Mouse (Mus musculus) cortical plate, adult 2 months (tissue): ENCODE measurements at regions not wholly inside any gene's neighbourhood (a gene's known extent, or its start where the extent isn't known, plus 50 kb on each side); places are given as distances from the start of the nearest gene placed in this dataset.

ENCODE experiments used
- H3K27ac ChIP-seq: fragments of 200-500 bp; 2 replicates; pipeline ENCODE4 v1.5.1; 2012; ENCODE audit warnings: low read length, control low read depth, inconsistent platforms; ENCODE audit not compliant: insufficient read depth
- H3K4me1 ChIP-seq: fragments of 200-500 bp; 2 replicates; pipeline ENCODE4 v1.6.1; 2011; ENCODE audit warnings: low read length; ENCODE audit not compliant: control insufficient read depth, insufficient read depth
- H3K4me3 ChIP-seq: fragments of 200-500 bp; 2 replicates; pipeline ENCODE4 v1.5.1; 2011; ENCODE audit warnings: mild to moderate bottlenecking, low read length, control low read depth; ENCODE audit not compliant: insufficient read depth
- CTCF ChIP-seq: fragments of 200-500 bp; IDR thresholded peaks from 2 replicates; pipeline ENCODE4 v1.5.1; 2011; ENCODE audit warnings: mild to moderate bottlenecking, control low read depth, low read length; ENCODE audit not compliant: insufficient read depth; ENCODE audit errors: extremely low read depth
- POLR2A ChIP-seq: fragments of 200-500 bp; IDR thresholded peaks from 2 replicates; pipeline ENCODE4 v1.6.1; 2011; ENCODE audit warnings: mild to moderate bottlenecking, low read length, control low read depth; ENCODE audit not compliant: insufficient read depth; ENCODE audit errors: extremely low read depth

- no peak for TF ChIP-seq CTCF
- TF ChIP-seq POLR2A: no peak
- no peak overlapping the region for H3K27ac ChIP-seq
- H3K4me3 ChIP-seq: no peak overlapping the region
- no peaks in the 10 kb centered on the region for H3K4me1 ChIP-seq
Observed at GRCm38 (mm10) chr8:116167874-116168273, 336.9 kb upstream of the Dynlrb2 start.

DNA sequence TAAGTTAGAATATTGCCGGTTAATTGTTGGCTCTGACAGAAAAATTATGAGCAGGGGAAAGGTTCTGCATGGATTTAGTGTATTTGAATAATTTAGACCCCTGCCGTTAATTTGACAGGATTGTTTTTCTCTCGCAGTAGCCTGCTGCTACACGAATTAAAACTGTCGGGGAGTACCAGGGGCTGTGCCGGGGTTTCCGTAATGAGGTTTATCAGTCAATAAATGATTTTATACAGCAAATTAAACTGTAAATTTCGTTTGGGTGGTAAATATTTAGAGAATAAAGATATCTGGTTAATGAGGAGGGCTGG, 339.8 kb upstream of the Dynlrb2 start:
- Histone ChIP-seq H3K4me3 (no peak overlapping the region), H3K4me1 (no peaks in the 10 kb centered on the region), H3K27ac (no peak overlapping the region)
- TF ChIP-seq CTCF (no peak), POLR2A (no peak)

- TF ChIP-seq POLR2A (no peak), CTCF (no peak)
- Histone ChIP-seq H3K4me3 (no peak overlapping the region), H3K27ac (no peak overlapping the region), H3K4me1 (no peaks in the 10 kb centered on the region)
Observed at GRCm38 (mm10) chr8:116164190-116164988, 340.4 kb upstream of the Dynlrb2 start.

DNA sequence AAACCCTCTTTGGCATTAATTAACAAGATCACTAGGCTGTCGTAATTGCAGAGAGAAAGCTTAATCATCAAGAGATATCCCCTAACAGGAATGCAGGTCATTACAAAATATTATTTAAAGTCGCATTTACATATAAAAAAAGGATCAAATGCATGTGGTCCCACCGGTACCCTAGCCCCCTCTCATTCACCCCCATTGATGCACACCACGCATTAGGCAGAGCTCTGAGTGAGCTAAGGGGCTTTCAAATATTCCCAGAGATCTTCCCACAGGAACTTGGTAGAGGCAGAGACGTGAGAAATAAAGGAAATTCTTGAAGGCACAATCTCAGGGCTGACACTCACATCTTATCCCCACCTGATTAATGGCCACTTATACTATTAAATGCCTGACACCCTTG, 343.8 kb upstream of the Dynlrb2 start:
- Histone ChIP-seq H3K4me3 (no peak overlapping the region), H3K27ac (no peak overlapping the region), H3K4me1 (no peaks in the 10 kb centered on the region)
- TF ChIP-seq POLR2A (no peak), CTCF (no peak)

GRCm38 (mm10) chr8:116143687-116144573, 360.8 kb upstream of the Dynlrb2 start:
- no peak overlapping the region for H3K4me3 ChIP-seq
- H3K27ac ChIP-seq: no peak overlapping the region
- TF ChIP-seq POLR2A (no peak), CTCF (peak; percentile 58)
- H3K4me1 ChIP-seq: no peaks in the 10 kb centered on the region

- Histone ChIP-seq H3K4me1 (no peaks in the 10 kb centered on the region), H3K27ac (no peak overlapping the region), H3K4me3 (no peak overlapping the region)
- TF ChIP-seq CTCF: no peak
- TF ChIP-seq POLR2A: no peak
Observed at GRCm38 (mm10) chr8:116141363-116141762, 363.4 kb upstream of the Dynlrb2 start.

DNA sequence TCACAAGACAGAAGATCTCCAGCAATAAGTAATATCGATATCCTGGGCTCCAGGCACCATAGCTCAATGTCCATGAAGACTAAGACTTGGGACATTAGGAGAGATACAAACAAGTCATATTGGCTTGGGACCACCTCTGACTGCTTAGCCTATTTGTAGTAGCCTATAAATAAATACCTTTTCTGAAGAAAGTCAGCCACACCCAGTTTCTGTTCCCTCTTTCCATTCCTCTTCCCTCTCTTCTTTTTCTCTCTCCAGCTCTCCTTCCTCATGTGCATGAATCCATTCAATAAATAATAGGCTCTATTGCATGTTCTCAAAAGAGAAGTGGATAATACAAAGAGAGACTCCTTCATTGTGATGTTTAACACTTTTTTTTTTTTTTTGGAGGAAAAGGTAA, 364.8 kb upstream of the Dynlrb2 start:
- TF ChIP-seq POLR2A (no peak), CTCF (no peak)
- Histone ChIP-seq H3K4me1 (no peaks in the 10 kb centered on the region), H3K27ac (no peak overlapping the region), H3K4me3 (no peak overlapping the region)

DNA sequence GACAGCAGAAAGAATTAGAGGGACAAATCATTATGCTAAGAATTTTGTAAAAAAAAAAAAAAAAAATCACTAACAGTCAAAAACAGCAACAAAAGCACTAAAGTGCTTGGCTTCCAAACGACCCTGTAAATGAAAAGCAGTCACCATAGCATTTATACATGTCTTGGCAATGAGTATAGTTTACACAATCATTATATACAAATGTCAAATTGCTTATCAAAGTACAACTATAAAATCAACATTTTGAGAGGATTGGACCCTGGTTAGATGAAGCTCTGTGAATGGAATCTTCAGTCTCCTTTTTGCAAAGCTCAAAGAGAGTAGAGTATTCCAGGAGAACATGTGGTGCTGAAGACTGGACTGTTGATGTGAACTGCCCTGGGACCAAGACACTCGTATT, 367.0 kb upstream of the Dynlrb2 start:
- Histone ChIP-seq H3K4me3 (no peak overlapping the region), H3K27ac (no peak overlapping the region), H3K4me1 (no peaks in the 10 kb centered on the region)
- TF ChIP-seq CTCF: no peak
- TF ChIP-seq POLR2A: no peak

- no peak overlapping the region for H3K27ac ChIP-seq
- no peak overlapping the region for H3K4me3 ChIP-seq
- H3K4me1 ChIP-seq: no peaks in the 10 kb centered on the region
- TF ChIP-seq POLR2A (no peak), CTCF (no peak)
Observed at GRCm38 (mm10) chr8:116133503-116133902, 371.3 kb upstream of the Dynlrb2 start.

DNA sequence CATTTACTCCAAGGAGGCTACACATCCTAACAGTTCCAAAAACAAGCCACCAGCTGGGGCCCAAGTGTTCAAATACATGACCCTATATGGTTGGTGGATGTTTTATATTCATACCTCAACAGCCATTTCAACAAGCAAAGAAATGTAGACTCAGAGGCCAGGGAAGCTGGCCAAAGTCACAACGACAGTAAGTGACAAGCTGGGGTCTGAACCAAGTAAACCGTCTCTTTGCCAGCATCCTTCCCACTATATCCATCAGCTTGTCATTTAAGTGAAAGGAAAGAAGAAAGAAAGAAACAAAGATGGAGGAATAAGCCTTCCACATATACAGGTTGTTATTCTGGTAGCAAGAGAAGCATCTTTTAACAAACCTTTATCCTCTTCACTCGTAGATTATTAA, 371.7 kb upstream of the Dynlrb2 start:
- no peaks in the 10 kb centered on the region for H3K4me1 ChIP-seq
- H3K4me3 ChIP-seq: no peak overlapping the region
- TF ChIP-seq CTCF (no peak), POLR2A (no peak)
- H3K27ac ChIP-seq: no peak overlapping the region
